Mouse (Mus musculus) E14TG2a.4 (cell line): ENCODE measurements around the gene Tmc3.

Experiments used
- CTCF ChIP-seq: conservative IDR thresholded peaks from 2 replicates; pipeline ENCODE4 v1.5.1; 2014; ENCODE audit warnings: low read length
- POU5F1 ChIP-seq: IDR thresholded peaks from 2 replicates; pipeline ENCODE4 v1.6.1; 2014; ENCODE audit warnings: low read length, borderline replicate concordance

- no peak for TF ChIP-seq CTCF
- TF ChIP-seq POU5F1, result no peak
Measured at GRCm38 (mm10) chr7:83631828-83632681, 47.3 kb downstream of the Tmc3 start, which contains the start of gene Stard5.
